Mouse (Mus musculus) ES-CJ7 (cell line): ENCODE results near the gene Papola.
"Not testable (repeated sequence)": the region's sequence is repeated elsewhere in the genome, so short reads cannot be mapped to it uniquely, and the experiment has no call there.

Source experiments
- DNase-seq: peaks from one replicate; pipeline ENCODE4 v3.0.0; 2011; ENCODE audit warnings: low read depth, low spot score

Papola gene

GRCm38 (mm10) chr12:105805790-105806189 is 21.3 kb downstream of the Papola start:
- no peak for DNase-seq

DNA sequence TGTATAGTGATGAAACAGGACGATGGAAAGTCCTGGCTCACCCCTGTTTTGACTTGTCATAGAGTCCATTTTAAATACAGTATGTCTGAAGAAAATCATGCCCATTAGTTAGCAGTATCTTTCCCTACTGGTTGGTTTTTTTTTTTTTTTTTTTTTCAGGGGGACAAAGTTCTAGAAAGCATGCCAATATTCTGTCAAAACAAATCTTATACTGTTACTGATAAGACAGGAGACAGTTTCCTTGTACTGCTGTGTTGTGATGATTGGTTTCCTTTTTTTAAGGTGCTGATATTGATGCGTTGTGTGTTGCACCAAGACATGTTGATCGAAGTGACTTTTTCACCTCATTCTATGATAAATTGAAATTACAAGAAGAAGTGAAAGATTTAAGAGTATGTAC is 21.7 kb downstream of the Papola start:
- DNase-seq, result no peak

DNA sequence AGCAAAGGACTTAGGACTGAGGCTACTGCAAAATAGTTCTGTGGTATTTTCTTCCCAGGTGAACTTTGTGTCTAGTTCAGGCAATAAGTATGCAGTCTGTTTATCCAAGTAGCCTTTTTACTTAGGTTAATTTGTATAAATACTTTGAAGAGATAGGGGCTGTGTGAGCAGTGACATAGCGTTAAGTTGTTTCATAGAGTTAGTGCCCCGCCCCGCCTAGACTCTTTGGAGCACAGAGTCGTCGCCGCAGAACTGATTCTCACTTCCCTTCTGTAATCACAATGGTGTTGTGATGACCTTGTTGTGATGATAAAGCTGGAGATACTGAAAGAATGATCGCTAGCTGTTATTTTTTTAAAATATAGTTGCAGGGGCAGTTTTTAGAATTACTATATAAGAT is 22.9 kb downstream of the Papola start:
- no peak for DNase-seq

- no peak for DNase-seq
These were observed 24.5 kb downstream of the Papola start for GRCm38 (mm10) chr12:105808945-105809344.

DNA sequence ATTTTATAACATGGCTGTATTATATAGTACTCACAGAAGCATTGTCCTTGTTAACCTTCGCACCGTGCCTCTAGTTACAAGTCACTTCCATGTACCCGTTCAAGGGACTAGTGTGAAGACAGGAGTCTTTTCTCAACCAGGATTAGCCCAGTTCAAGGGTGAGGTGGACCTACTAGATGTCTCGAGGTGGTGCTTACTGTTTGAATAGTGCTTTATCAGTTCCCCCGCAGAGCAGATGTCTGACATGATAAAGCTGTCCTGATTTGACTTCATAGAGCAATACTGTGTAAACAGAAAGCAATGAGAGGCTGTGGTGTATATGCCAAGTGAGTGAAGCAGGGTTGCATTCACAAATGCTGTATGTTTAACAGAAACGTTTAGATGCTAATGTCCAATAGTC is 26.1 kb downstream of the Papola start:
- no peak for DNase-seq

GRCm38 (mm10) chr12:105813957-105814356 is 29.5 kb downstream of the Papola start:
- DNase-seq, result no peak

GRCm38 (mm10) chr12:105823472-105823871 is 39.0 kb downstream of the Papola start:
- no peak for DNase-seq

- DNase-seq, result no peak
These were observed 40.2 kb downstream of the Papola start for GRCm38 (mm10) chr12:105824743-105825142.

DNA sequence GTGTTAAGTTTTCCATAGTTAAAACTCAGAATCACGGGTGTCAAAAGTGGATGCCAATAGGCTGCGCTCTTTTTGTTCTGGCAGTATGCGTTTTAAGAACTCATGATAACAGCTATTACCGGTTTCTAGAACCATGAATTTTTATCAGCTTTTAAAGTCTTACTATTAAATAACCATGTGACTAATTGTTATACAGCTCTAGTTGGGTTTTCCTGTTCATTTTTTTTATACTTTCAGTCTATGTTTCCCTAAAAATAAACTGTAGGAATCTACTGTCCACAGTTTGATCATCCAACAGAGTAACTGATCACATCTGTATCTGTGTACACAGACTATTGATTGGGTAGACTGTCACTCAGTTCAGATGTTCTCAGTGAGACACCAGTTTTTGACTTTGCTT is 40.8 kb downstream of the Papola start:
- DNase-seq, result no peak

GRCm38 (mm10) chr12:105832541-105832940 is 48.0 kb downstream of the Papola start:
- DNase-seq, result no peak

- DNase-seq, result no peak
These were observed 50.4 kb downstream of the Papola start for GRCm38 (mm10) chr12:105834926-105835325.

DNA sequence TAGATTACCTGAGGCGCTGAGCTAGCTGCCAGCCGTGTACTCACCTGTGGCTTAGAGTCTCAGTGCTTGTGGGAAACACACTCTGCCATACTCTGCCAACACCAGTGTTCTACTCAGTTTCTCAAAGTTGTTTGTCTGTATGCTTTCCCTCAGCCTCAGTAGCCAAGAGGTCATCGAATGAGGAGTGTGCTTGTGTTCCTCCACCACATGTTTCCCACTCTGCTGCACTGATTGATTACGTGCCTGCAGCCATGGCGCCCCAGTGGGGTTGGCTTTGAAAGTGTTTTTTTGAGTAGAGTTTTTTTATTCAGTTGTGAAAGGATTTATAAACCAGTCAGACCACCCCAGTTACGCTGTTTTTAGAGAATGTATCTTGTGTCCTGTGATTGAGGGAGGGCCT is 51.1 kb downstream of the Papola start:
- no peak for DNase-seq

GRCm38 (mm10) chr12:105836196-105836595 is 51.7 kb downstream of the Papola start:
- peak; percentile 40 for DNase-seq

- peak; percentile 42 for DNase-seq
These were observed 54.6 kb downstream of the Papola start for GRCm38 (mm10) chr12:105839096-105839495.

GRCm38 (mm10) chr12:105840545-105840944 is 56.1 kb downstream of the Papola start:
- DNase-seq, result not testable (repeated sequence)

DNA sequence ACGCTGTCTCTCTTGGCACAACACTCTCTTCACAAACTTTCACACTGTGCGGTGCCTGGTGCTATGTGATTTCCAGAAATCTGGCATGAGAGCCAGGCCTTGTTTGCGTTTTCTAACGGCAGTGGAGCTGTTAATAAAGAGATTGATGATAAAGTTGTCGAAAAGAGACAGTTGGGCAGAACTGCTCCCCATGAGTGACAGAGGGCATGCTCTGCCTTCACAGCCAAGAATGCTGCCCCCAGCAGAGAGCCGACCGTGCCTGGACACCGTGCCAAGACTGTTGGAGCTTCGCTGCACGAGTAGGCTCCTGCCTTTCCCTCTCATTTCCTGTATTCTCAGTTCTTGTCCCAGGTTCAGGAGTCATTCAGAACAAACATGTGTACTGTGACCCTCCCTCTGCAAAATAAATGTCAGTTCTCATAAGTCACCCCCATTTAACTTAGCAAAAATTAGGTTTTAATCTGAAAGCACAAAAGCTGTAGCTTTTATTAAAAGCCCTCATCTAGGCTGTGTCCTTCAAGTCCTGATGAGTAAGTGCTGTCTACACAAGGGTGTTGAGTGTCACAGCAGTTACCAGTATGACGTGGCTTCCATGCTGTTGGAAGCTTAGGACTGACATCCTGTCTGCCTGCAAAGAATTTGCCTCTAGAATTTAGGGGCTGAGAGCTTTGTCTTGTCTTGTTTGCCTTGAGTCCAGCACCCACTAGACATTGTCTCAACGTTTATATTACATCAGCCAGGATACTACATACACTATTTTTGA is 58.9 kb downstream of the Papola start:
- no peak for DNase-seq

- no peak for DNase-seq
These were observed 59.9 kb downstream of the Papola start for GRCm38 (mm10) chr12:105844406-105844805.

DNA sequence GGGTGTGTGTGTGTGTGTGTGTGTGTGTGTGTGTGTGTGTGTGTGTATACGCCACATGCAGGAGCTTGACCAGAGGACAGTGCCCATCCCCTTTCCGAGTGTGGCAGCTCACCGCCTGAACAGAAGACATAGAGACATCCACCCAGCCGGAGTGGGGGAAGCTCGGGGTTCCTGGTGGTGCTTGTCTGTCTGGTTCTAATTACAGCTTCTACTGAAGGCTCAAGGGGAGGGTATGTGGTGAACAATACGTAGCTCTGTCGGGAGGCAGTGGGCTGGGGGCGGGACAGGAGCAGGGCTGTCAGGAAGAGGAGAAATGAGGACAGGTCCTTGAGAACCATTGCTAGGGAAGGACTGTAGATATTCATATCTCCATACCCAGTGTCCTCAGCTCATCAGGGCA is 64.6 kb downstream of the Papola start:
- no peak for DNase-seq

DNA sequence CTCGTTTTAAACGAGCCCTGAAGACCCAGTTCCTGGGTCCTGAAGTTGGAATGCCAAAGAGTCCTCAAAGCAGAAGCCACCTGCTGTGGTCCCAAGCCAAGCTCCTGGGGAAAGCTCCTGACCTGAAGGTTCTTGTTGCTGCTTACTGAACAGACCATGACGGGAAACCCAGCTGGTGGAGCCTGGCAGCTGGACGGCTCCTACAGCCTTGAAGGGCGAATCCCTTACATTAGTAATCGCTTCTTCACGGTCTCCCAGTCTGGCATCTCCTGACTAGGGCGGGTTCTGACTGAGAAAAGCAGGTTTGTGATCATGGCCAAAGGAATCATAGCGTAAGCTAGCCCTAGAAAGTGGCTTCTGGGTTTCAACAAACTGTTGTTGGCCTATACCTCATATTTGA is 66.2 kb downstream of the Papola start:
- DNase-seq, result no peak

- DNase-seq, result no peak
These were observed 68.3 kb downstream of the Papola start for GRCm38 (mm10) chr12:105852798-105853197.

GRCm38 (mm10) chr12:105854639-105855038 is 70.1 kb downstream of the Papola start:
- DNase-seq, result peak; percentile 33

DNA sequence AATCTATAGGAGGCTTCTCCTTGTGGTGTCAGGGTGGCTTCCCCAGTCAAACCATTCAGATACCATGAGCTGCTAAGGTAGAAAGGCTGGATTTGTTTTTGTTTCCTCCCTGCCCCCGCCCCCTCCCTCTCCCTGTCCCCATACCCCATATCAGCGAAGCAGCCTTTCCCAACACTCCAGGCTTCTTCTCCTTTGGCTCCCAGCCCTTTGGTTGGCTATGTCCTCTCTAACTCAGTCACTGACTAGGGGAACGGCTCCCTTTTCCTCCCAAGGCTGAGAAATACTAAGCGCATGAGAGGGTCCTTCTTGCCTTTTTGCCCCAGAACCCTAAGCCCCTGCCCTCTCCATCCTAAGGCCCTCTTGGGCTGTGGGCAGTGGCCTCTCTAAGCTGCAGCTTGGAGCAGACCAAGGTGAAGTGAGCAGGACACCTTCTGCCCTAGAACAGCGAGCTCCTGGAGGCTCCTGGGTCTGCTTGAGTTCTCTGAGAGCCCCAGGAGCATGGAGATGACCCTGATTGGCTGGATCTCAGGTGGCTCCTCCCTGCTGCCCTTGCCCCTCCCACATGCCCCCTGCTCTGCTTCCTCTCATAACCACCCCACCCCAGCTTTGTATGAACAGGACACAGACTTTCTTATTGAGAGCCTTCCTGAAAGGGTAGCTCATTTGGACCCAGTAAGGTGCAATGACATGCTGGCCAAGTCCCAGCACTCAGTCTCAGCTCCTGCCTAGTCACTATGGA is 73.6 kb downstream of the Papola start:
- no peak for DNase-seq

DNA sequence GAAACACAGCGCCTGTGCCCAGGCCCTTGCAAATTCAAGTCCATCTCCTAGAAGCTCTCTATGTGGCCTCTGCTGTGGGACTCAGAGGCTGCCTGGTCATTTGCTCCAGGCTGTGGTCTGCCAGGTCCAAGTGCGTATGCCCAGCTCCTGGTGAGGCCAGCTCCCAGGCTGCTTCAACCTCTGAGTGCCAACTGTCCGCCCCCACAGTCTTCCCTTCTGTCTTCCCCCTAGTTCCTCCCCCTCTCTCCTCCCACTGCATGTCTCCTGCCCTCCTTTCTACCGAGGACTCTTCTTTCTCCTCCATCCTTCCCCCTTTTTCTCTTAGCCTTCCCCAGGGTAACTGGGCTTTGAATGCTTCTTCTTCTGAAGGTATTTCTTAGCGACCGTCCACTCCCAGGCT is 77.6 kb downstream of the Papola start:
- DNase-seq, result no peak
